Mouse (Mus musculus) spleen, adult 2 months (tissue): ENCODE data around the gene Abcf2. TPM values are rescaled to one million over a fixed set of nuclear protein-coding genes. Genes with fewer than 3 reads are reported as not detected.

Experiments
- DNase-seq, 2 experiments: peaks; one replicate each; pipeline versions ENCODE4 v3.0.0 to v3.0.0-alpha.2; 2012 to 2021; ENCODE audit warnings: low spot score in 2 of 2, low read depth in 1 of 2
- H3K27ac ChIP-seq: fragments of 200-500 bp; 2 replicates; pipeline ENCODE4 v1.5.1; 2012; ENCODE audit warnings: low read length, inconsistent platforms; ENCODE audit not compliant: insufficient read depth
- H3K27me3 ChIP-seq: fragments of 200-500 bp; 2 replicates; pipeline ENCODE4 v1.6.1; 2012; ENCODE audit warnings: mild to moderate bottlenecking, moderate library complexity, low read length, inconsistent platforms; ENCODE audit not compliant: control insufficient read depth, insufficient read depth
- H3K36me3 ChIP-seq: fragments of 200-500 bp; 2 replicates; pipeline ENCODE4 v1.6.1; 2012; ENCODE audit warnings: mild to moderate bottlenecking, low read length, inconsistent platforms; ENCODE audit not compliant: control insufficient read depth, insufficient read depth
- H3K4me1 ChIP-seq: fragments of 200-500 bp; 2 replicates; pipeline ENCODE4 v1.6.1; 2011; ENCODE audit warnings: inconsistent platforms; ENCODE audit not compliant: control insufficient read depth, insufficient read depth, insufficient read length
- H3K4me3 ChIP-seq: fragments of 200-500 bp; 2 replicates; pipeline ENCODE4 v1.5.1; 2011; ENCODE audit warnings: mild to moderate bottlenecking, inconsistent platforms; ENCODE audit not compliant: insufficient read depth, insufficient read length; ENCODE audit errors: extremely low read depth
- CTCF ChIP-seq: fragments of 200-500 bp; IDR thresholded peaks from 2 replicates; pipeline ENCODE4 v1.5.1; 2011; ENCODE audit warnings: mild to moderate bottlenecking, inconsistent platforms; ENCODE audit not compliant: insufficient read depth, insufficient read length, insufficient replicate concordance; ENCODE audit errors: extremely low read depth
- POLR2A ChIP-seq: fragments of 200-500 bp; IDR thresholded peaks from 2 replicates; pipeline ENCODE4 v1.6.1; 2011; ENCODE audit warnings: low read depth, low read length, inconsistent platforms
- WGBS: fragments of 180-500 bp; shearing (Covaris S2); methylation state at CpG from one replicate; pipeline ENCODE4 v1.1.7; 2018; 5-methylcytosine and 5-hydroxymethylcytosine counted together
- polyA plus RNA-seq: library from polyadenylated mRNA; depleted of rRNA; stranded (reverse); fragments of >200 nt; gene quantifications from 2 replicates; pipeline ENCODE4 v1.2.3, GENCODE M21; 2012; rRNA removed

Gene Abcf2
- polyA plus RNA-seq, 1 experiment, result 30.6 TPM

DNA sequence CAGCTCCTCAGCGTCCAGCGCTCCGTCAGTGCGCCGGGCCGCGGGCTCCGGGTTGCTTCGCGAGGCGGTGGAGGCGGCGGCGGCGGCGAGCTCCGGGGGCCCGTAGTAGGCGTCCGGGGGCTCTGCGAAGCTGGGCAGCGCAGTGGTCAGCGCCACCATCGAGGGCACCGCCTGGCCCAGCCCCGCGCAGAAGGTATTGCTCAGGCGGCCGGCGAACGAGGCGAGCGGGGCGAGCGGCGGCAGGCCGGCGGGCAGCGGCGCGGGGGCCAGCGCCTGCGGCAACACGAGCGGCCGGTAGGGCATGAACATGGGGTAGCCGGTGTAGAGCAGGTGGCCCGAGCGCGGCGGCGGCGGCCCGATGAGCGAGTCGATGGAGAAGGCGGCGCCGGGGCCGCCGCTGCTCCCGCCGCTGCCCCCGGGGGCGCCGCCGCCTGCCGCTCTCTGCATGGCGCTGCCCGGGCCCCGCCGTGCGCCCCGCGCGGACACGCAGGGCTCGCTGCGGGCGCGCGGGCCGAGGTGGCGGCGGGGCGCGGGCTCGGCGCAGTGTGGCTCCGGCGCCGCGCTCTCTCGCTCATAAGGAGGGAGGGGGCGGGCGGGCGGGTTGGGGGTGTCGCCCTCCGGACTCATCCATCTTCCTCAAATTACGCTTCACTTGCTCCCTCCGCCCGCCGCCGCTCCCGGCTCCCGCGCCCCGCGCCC is 50.9 kb downstream of the Abcf2 start:
- Histone ChIP-seq H3K4me1 (no peaks in the 10 kb centered on the region; the same call in 1 of the 2 replicates), H3K36me3 (no peaks in the 10 kb centered on the region), H3K4me3 (no peak overlapping the region; the same call in 1 of the 2 replicates), H3K27ac (no peak overlapping the region), H3K27me3 (peaks cover 28% of the 10 kb centered on the region)
- no peak for DNase-seq
- TF ChIP-seq CTCF (no peak), POLR2A (no peak)
- WGBS, result 1% methylated on average over 89 of the region's 109 CpGs

DNA sequence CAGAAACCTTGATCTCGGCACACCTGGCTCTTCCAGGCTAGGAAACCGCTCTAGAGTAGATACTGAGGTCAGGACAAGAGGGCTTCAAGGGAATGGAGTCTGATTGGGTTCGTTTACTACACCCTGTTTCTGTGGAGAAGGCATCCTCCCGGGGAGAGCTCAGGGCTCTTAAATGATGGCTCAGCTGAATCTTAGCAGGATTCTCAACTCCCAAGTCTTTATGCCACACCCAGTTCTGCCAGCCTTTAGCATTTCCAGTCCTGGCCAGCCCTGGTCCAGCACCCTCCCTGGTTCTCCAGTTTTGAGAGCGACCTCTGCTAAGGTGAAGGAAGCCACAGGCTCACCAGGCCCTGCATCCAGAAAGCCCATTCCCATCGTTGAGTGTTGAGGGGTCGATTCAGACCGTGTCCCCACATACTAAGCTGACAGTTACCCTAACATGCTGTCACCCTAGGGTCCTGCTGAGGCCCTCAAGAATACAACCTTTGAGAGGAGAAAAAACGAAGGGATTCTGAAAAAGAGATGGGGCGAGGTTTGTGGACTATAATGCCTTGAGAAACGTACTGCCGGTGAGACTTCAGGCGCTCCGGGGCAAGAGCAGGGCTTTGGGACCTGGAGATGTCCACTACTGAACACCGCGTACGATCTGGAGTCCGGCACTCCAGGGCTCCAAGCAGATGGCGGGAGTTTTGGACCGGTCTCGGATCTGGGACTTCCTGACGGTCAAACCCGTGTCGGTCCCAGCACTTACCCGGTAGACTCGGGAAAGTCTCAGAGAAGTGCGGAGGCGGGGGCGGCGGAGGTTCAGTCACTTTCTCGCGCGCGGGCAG is 51.7 kb downstream of the Abcf2 start:
- no peak for TF ChIP-seq POLR2A
- TF ChIP-seq CTCF, result no peak
- WGBS, result 9% methylated on average over 34 of the region's 34 CpGs
- no peaks in the 10 kb centered on the region for H3K36me3 ChIP-seq
- DNase-seq, result no peak
- no peak overlapping the region; the same call in 1 of the 2 replicates for H3K4me3 ChIP-seq
- H3K4me1 ChIP-seq, result no peaks in the 10 kb centered on the region; the same call in 1 of the 2 replicates
- H3K27me3 ChIP-seq, result peaks cover 28% of the 10 kb centered on the region
- no peak overlapping the region for H3K27ac ChIP-seq

DNA sequence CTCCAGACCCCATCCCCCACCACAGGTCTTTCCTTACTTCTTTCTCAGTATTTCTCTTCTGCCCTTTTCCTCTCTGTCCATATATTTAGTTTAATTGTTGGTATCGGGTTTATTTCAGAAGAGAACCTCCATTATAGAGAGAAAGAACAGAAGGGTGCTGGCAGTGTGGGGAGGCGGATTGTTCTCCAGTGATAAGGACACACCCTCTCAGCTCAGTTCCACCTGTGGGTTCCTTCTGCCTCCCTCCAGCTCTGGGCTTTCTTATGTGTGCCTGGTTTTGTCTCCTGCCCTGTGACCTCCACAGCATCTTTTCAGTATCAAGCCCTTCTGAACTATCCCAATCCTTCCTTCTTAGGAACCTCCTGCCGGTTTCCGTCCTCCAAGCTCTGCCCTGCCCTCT is 52.7 kb downstream of the Abcf2 start:
- peaks cover 30% of the 10 kb centered on the region for H3K27me3 ChIP-seq
- H3K36me3 ChIP-seq, result no peaks in the 10 kb centered on the region
- no peaks in the 10 kb centered on the region; the same call in 1 of the 2 replicates for H3K4me1 ChIP-seq
- no peak for DNase-seq
- 23% methylated on average over 4 of the region's 4 CpGs for WGBS
- no peak overlapping the region for H3K27ac ChIP-seq
- TF ChIP-seq POLR2A (no peak), CTCF (no peak)
- no peak overlapping the region for H3K4me3 ChIP-seq

DNA sequence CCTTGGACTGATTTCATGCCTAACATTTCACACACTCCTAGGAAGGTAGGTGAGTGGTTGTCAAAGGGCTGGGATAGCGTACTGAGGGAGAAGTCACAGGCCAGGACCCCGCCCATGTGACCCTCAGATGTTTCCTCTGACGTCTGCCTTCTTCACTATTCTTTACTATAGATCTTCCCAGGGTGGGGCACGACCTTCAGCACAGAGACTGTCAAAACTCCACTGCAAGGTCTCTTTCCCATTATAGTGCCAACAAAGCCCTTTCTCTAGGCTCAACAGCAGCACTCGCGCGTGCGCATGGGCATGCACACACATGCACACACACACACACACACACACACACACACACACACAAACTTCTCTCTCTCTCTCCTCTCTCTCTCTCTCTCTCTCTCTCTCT is 53.5 kb downstream of the Abcf2 start:
- no peaks in the 10 kb centered on the region; the same call in 1 of the 2 replicates for H3K4me1 ChIP-seq
- TF ChIP-seq POLR2A, result no peak
- no peak for TF ChIP-seq CTCF
- H3K4me3 ChIP-seq, result no peak overlapping the region
- WGBS, result 68% methylated on average over 8 of the region's 8 CpGs
- peaks cover 30% of the 10 kb centered on the region for H3K27me3 ChIP-seq
- DNase-seq, result no peak
- H3K27ac ChIP-seq, result no peak overlapping the region
- no peaks in the 10 kb centered on the region for H3K36me3 ChIP-seq

DNA sequence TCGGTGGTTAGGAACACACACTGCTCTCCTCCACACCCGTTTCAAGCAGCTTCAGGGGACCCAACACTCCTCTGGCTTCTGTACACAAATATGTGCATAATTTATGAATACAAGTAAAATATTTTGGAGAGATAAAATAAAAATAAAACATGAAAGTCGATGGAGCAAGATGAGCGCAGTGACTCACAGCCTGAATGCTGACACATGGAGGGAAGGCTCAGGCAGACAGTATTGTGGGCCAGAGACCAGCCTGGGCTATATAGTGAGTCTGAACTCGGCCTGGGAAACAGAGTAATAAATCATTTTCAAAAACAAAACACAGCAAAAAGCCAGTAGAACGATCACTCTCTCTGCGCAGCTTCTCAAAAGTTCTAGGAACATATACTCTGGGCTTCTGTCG is 55.9 kb downstream of the Abcf2 start:
- Histone ChIP-seq H3K4me3 (no peak overlapping the region), H3K27ac (no peak overlapping the region), H3K27me3 (peaks cover 22% of the 10 kb centered on the region), H3K4me1 (no peaks in the 10 kb centered on the region; the same call in 1 of the 2 replicates), H3K36me3 (no peaks in the 10 kb centered on the region)
- TF ChIP-seq POLR2A, result no peak
- TF ChIP-seq CTCF, result no peak
- WGBS, result 55% methylated on average over 8 of the region's 8 CpGs
- DNase-seq, result no peak

Other genes with a start within 250 kb of the Abcf2 start
- 5.5 and 8.4 TPM in 2 replicates for gene Kcnh2, start 225.9 kb downstream of the Abcf2 start, polyA plus RNA-seq
- gene Nos3, start 212.7 kb downstream of the Abcf2 start, polyA plus RNA-seq, result 8.4 and 8.5 TPM in 2 replicates
- 0.71 and 1.2 TPM in 2 replicates for gene Atg9b, start 185.3 kb downstream of the Abcf2 start, polyA plus RNA-seq
- 31.3 and 35.7 TPM in 2 replicates for gene Abcb8, start 183.8 kb downstream of the Abcf2 start, polyA plus RNA-seq
- 0.14 and 0.26 TPM in 2 replicates for gene Asic3, start 164.1 kb downstream of the Abcf2 start, polyA plus RNA-seq
- gene Cdk5, start 153.9 kb downstream of the Abcf2 start, polyA plus RNA-seq, result 33.7 and 43.1 TPM in 2 replicates
- gene Slc4a2, start 153.6 kb downstream of the Abcf2 start, polyA plus RNA-seq, result 47.5 and 50.5 TPM in 2 replicates
- 170 and 212 TPM in 2 replicates for gene Fastk, start 132.2 kb downstream of the Abcf2 start, polyA plus RNA-seq
- 61.2 and 77.4 TPM in 2 replicates for gene Tmub1, start 129.6 kb downstream of the Abcf2 start, polyA plus RNA-seq
- 44.7 and 50.0 TPM in 2 replicates for gene Agap3, start 125.3 kb downstream of the Abcf2 start, polyA plus RNA-seq
- not detected in 2 replicates for gene Gbx1, start 50.3 kb downstream of the Abcf2 start, polyA plus RNA-seq
- 0.07 and 0.08 TPM in 2 replicates for gene Asb10, start 36.5 kb downstream of the Abcf2 start, polyA plus RNA-seq
- not detected in 2 replicates for gene 4931409K22Rik, start 20.7 kb downstream of the Abcf2 start, polyA plus RNA-seq
- gene Chpf2, start 9.3 kb upstream of the Abcf2 start, polyA plus RNA-seq, result 30.0 and 38.9 TPM in 2 replicates
- 2.5 and 3.4 TPM in 2 replicates for gene Smarcd3, start 46.9 kb upstream of the Abcf2 start, polyA plus RNA-seq
- 33.8 and 48.8 TPM in 2 replicates for gene Nub1, start 108.1 kb upstream of the Abcf2 start, polyA plus RNA-seq
- gene Wdr86, start 153.3 kb upstream of the Abcf2 start, polyA plus RNA-seq, result 6.2 and 6.5 TPM in 2 replicates
- gene Crygn, start 180.5 kb upstream of the Abcf2 start, polyA plus RNA-seq, result 0.25 and 0.33 TPM in 2 replicates